Mouse (Mus musculus): Measurements from ENCODE around the gene Cacnb4.

DNA sequence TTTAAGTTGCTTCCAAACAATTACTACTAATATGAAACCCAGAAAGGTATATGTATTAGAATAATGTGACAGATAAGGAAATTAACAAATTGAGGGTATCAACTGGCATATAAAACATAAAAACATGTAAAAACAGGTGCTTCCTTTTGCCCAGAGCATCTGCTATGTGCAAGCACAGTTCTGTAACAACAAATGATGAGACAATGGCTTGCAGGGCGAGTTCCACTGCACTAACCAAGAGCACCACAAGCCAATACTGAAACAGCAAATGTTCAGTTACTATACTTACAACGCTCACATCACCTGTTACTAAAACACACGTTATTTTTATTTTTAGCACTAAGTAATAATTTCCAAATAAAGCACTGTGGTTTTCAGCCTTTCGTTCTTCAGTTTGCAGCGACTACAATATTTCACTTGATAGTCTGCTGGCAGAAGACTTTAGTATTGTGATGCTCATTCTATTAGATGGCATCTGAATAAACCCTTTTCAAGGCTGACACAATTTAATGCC, 264.1 kb downstream of the Cacnb4 start:
- TF ChIP-seq EP300 (IDR thresholded peaks at IDR 0.05; ENCODE audit: low read depth in 1 of 2, low read length in 2 of 2) (no peak), CTCF (IDR thresholded peaks at IDR 0.05 in 2 of 3, conservative IDR thresholded peaks at IDR 0.05 in 1 of 3; ENCODE audit: control insufficient read depth in 1 of 3, insufficient read depth in 1 of 3, low read depth in 2 of 3, low read length in 3 of 3, poor library complexity in 1 of 3, severe bottlenecking in 1 of 3) (no peak), GABPA (IDR thresholded peaks at IDR 0.05; ENCODE audit: low read depth, low read length) (no peak)

All from MEL (cell line).